Mouse (Mus musculus) limb, embryonic 11.5 days (tissue): ENCODE results near the gene Midn. TPM values are rescaled to one million over a fixed set of nuclear protein-coding genes. Genes with fewer than 3 reads are reported as not detected.

ENCODE experiments used
- ATAC-seq: fragments of 200-750 bp; cut with Nextera tagmentation; 2 replicates; pipeline ENCODE4 v1.8.0; 2017; ENCODE audit warnings: low read depth; ENCODE audit not compliant: insufficient number of reproducible peaks, low FRiP score, low TSS enrichment
- DNase-seq: peaks from one replicate; pipeline ENCODE4 v3.0.0-alpha.2; 2015; ENCODE audit warnings: low spot score
- H3K27ac ChIP-seq: fragments of 300-500 bp; sonication (generic); replicated peaks from 2 replicates; pipeline ENCODE4 v1.5.1; 2014; ENCODE audit warnings: low read depth, mild to moderate bottlenecking, low read length
- H3K27me3 ChIP-seq: fragments of 300-500 bp; sonication (generic); 2 replicates; pipeline ENCODE4 v1.6.1; 2014; ENCODE audit warnings: mild to moderate bottlenecking, low read length, mixed read lengths; ENCODE audit not compliant: control insufficient read depth, insufficient read depth
- H3K36me3 ChIP-seq: fragments of 300-500 bp; sonication (generic); 2 replicates; pipeline ENCODE4 v1.6.1; 2014; ENCODE audit warnings: mild to moderate bottlenecking, low read length, moderate library complexity, mixed read lengths; ENCODE audit not compliant: control insufficient read depth, insufficient read depth
- H3K4me1 ChIP-seq: fragments of 300-500 bp; sonication (generic); 2 replicates; pipeline ENCODE4 v1.6.1; 2014; ENCODE audit warnings: low read length, mixed read lengths; ENCODE audit not compliant: control insufficient read depth, insufficient read depth
- H3K4me2 ChIP-seq: fragments of 300-500 bp; sonication (generic); 2 replicates; pipeline ENCODE4 v1.6.1; 2014; ENCODE audit warnings: low read depth, mild to moderate bottlenecking, moderate library complexity; ENCODE audit not compliant: severe bottlenecking
- H3K4me3 ChIP-seq: fragments of 300-500 bp; sonication (generic); 2 replicates; pipeline ENCODE4 v1.5.1; 2014; ENCODE audit warnings: low read depth, low read length
- H3K9ac ChIP-seq: fragments of 300-500 bp; sonication (generic); 2 replicates; pipeline ENCODE4 v1.6.1; 2014; ENCODE audit warnings: mild to moderate bottlenecking, low read length
- H3K9me3 ChIP-seq: fragments of 300-500 bp; sonication (generic); 2 replicates; pipeline ENCODE4 v1.6.1; 2016; ENCODE audit warnings: low read length; ENCODE audit not compliant: control insufficient read depth
- WGBS: fragments of 180-500 bp; shearing (Covaris S2); extraction: QIAGEN DNeasy Blood & Tissue Kit; methylation state at CpG from one replicate; pipeline ENCODE4 v1.1.7; 2014; 5-methylcytosine and 5-hydroxymethylcytosine counted together
- polyA plus RNA-seq: library from polyadenylated mRNA; unstranded; fragments of >200 nt; fragmentation: Nextera tagmentation; extraction: Ambion mirVana; gene quantifications from 2 replicates; pipeline ENCODE4 v1.2.1, GENCODE M21; 2014

The Midn gene
- polyA plus RNA-seq, 1 experiment from 2014 or later: 60.9 TPM

DNA sequence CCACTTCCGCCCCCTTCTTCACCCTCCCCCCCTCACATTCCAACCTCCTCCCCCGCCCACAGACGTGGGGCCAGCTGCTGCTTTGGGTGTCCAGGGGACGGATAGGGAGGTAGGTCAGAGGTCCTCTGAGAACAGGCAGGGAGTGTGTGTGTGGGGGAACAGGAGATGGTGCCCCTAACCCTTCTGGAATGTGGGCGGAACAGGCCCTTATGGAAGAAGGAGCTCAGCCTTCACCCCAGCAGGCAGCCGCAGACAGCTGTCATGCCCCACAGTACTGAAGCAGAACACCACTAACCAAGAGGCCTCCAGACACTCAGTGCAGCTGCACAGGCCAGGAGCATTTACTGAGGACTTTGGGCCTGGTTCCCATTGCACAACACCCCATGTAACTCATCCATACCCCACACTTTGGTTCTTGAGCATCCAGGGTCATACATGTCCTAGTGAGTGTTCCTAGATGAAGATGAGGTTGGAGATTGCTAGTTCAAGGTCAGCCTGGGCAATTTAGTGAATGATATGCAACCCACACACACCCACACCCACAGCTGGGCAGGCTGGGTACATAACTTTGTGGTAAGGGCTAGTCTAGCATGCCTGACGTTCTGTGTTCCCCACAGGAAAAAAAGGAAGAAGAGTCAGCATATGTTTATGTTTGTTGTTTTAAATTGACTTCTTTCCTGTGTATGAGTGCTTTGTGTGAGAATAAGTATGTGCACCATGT is 13.6 kb downstream of the Midn start:
- Histone ChIP-seq H3K9me3 (no peaks in the 10 kb centered on the region), H3K4me3 (peak overlapping the region; percentile 29; the same call in 1 of the 2 replicates), H3K36me3 (peaks cover 9% of the 10 kb centered on the region), H3K27me3 (no peaks in the 10 kb centered on the region), H3K27ac (peak overlapping the region; percentile 83), H3K4me2 (peak overlapping the region; percentile 72), H3K4me1 (peaks cover 62% of the 10 kb centered on the region), H3K9ac (peak overlapping the region; percentile 47; the same call in 1 of the 2 replicates)
- WGBS: 9% methylated on average over 7 of the region's 7 CpGs
- DNase-seq (peak; percentile 65), ATAC-seq (no peak)

DNA sequence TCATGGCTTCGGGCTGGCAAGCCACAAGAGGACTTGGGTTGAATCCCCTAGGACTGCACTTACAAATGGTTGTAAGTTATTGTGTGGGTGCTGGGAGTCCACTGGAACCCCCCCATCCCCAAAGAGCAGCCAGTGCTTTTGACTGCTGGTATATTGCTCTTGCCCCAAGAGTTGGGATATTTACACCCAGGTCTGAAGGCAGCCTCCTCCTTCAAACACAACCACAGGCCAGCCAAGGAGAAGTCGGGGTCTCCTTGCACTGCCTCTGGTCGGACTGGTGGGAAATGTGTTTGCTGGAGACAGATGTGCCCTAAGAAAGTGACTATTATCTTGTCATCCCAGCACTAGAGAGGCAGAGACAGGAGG is 14.2 kb downstream of the Midn start:
- no peaks in the 10 kb centered on the region for H3K27me3 ChIP-seq
- no peak for DNase-seq
- no peak overlapping the region for H3K9ac ChIP-seq
- no peak overlapping the region for H3K4me3 ChIP-seq
- peaks cover 3% of the 10 kb centered on the region for H3K36me3 ChIP-seq
- H3K9me3 ChIP-seq: no peaks in the 10 kb centered on the region
- H3K4me1 ChIP-seq: peaks cover 59% of the 10 kb centered on the region
- no peak overlapping the region for H3K4me2 ChIP-seq
- 72% methylated on average over 3 of the region's 3 CpGs for WGBS
- ATAC-seq: no peak
- H3K27ac ChIP-seq: no peak overlapping the region

DNA sequence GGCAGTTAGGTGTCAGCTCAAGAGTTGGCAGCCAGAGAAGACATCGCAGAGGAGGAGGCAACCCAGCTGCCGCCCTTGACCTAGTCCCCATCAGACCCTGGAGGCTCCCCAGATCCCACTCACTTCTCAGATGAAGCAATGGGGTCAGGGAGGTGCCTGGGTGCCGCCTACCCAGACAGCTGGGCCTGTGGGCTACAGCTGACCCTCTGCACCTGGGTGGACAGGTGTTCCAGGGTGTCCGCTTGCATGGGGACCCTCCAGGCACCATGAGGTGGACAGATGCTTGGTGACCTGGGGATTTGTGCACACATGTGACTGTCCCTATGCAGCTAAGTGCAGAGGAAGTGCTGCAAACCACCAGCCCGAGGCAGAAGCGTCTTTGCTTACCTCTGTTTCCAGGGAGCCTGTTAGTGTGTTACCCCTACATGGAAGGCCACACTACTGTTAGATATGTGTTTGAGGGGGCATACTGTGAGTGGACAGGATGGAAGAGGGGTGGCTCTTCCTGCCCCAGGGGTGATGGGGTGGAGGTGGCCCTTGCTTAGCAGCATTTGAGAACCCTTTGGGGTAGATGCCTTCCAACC is 14.7 kb downstream of the Midn start:
- no peak for DNase-seq
- ATAC-seq: no peak
- Histone ChIP-seq H3K36me3 (no peaks in the 10 kb centered on the region; the same call in 1 of the 2 replicates), H3K9ac (no peak overlapping the region), H3K27me3 (no peaks in the 10 kb centered on the region), H3K4me2 (peak overlapping the region; percentile 13; the same call in 1 of the 2 replicates), H3K9me3 (no peaks in the 10 kb centered on the region), H3K27ac (no peak overlapping the region; the same call in 1 of the 2 replicates), H3K4me3 (no peak overlapping the region), H3K4me1 (peaks cover 54% of the 10 kb centered on the region)
- WGBS: 68% methylated on average over 6 of the region's 6 CpGs

DNA sequence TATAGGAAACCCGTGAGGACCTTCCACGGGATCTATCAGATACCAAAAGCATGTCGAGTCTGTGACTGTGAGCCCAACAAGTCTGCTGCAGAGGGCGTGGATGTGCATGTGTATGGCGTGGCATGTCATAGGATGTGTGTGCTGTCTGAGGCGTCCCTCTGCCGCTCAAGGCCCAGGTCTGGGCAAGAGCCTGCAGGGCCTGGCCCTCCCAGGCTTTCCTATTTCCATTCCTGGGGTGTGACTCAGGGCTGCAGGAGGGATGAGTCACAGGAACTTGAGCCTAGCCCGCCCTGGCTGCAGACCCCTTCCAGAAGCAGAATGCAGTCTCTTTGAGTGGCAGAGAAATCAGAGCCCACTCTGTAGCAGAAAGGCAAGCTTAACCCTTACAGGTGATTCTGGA is 15.6 kb downstream of the Midn start:
- H3K27ac ChIP-seq: no peak overlapping the region
- H3K4me2 ChIP-seq: no peak overlapping the region
- DNase-seq: no peak

DNA sequence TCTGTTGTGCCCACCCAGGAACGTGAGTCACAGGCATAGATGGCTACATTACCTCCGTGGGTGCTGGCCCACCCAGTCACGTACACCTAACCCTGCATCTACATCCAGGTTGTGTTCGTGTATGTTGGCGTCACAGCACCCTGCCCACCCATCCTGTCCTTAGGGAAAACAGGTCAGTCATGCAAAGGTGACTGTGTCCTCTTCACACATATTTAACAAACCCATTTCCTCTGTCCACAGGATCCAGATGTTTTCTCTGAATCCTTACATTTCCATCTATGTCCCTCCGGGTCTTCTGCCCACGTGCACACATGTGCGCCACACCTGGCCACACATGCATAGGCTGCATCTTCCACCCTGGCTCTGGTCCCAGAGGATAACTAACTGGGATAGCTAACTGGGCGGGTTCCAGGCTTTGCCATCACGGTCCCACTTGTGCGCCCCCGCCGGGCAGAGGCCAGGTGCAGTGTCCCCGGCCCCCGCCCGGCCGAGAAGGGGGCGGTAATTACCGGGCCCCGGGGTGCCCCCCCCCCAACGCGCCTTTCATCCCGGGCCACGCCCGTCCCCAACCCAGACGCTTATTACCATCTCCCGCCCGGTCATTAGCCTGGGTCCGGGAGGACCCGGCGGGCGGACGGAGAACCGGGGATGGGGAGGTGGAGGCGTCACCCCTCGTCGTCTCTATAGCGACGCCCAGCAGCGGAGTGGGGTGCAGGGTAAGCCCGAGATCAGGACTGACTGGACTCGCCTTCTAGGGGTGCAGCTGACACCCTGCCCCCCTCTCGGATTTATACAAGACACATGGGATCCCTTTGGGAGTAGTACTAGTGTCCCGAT is 16.3 kb downstream of the Midn start:
- H3K4me2 ChIP-seq: peak overlapping the region; percentile 83
- WGBS: 7% methylated on average over 44 of the region's 44 CpGs
- H3K9me3 ChIP-seq: no peaks in the 10 kb centered on the region
- peak overlapping the region; percentile 34 for H3K4me3 ChIP-seq
- no peaks in the 10 kb centered on the region for H3K36me3 ChIP-seq
- no peaks in the 10 kb centered on the region for H3K27me3 ChIP-seq
- H3K4me1 ChIP-seq: peaks cover 51% of the 10 kb centered on the region
- H3K9ac ChIP-seq: peak overlapping the region; percentile 32; the same call in 1 of the 2 replicates
- ATAC-seq: no peak
- no peak overlapping the region for H3K27ac ChIP-seq
- DNase-seq: no peak

More for the DNA sequence above, 15.6 kb downstream of the Midn start:
- no peak overlapping the region for H3K4me3 ChIP-seq
- peaks cover 51% of the 10 kb centered on the region for H3K4me1 ChIP-seq
- no peaks in the 10 kb centered on the region for H3K9me3 ChIP-seq
- no peak overlapping the region for H3K9ac ChIP-seq
- no peaks in the 10 kb centered on the region for H3K36me3 ChIP-seq
- ATAC-seq: no peak
- WGBS: 74% methylated on average over 8 of the region's 8 CpGs
- H3K27me3 ChIP-seq: no peaks in the 10 kb centered on the region

- WGBS: under 1% methylated on average over 17 of the region's 17 CpGs
Measured at GRCm38 (mm10) chr10:80164998-80165344, 16.9 kb downstream of the Midn start.

DNA sequence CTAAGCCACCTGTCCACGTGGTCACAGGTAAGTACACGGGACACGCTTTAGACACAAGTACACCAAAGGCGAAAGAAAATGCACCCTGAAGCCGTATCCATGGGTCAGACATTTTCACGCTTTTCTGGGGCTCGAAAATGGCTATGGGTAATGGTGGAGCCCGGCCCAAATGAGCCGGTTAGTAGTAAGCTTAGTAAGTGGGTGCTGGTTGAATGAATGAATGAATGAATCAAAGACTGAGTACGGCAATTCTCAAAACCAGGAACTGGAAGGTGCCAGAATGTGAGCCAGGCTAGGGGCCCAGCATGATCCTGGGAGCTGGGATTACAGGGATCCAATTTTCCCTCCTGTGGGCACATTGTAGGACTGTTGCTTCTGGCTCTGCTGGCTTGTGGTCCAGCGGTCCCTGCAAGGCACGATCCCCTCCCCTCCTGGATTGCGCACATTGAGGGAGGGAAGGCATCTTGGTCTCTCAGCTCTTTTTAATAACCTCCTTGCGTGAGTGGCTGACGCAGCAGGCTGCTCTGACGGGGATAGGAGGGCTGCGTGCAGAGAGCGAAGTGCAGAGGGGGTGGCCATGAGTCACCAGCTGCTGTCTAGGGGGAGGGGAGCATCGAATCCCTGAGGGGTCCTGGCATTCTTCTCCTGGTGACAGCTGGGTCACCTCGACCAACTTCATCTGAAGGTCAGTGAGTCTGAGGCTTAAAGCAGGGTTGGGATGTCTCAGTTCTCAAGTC is 17.5 kb downstream of the Midn start, which contains the start of gene Cirbp:
TSS of gene Cirbp (plus strand) at position 594 of the 737 bp plus-strand sequence.
- peaks cover 48% of the 10 kb centered on the region for H3K4me1 ChIP-seq

More at GRCm38 (mm10) chr10:80164998-80165344, 16.9 kb downstream of the Midn start:
- Histone ChIP-seq H3K27me3 (no peaks in the 10 kb centered on the region), H3K4me3 (peak overlapping the region; percentile 34), H3K27ac (no peak overlapping the region), H3K4me2 (peak overlapping the region; percentile 83), H3K9me3 (no peaks in the 10 kb centered on the region), H3K9ac (peak overlapping the region; percentile 32; the same call in 1 of the 2 replicates), H3K36me3 (peaks cover 3% of the 10 kb centered on the region; the same call in 1 of the 2 replicates), H3K4me1 (peaks cover 50% of the 10 kb centered on the region)
- DNase-seq: peak; percentile 99
- ATAC-seq: 0 out of 2 replicates have a peak, but pooled peaks have one; percentile 2

More for the DNA sequence above, 17.5 kb downstream of the Midn start, which contains the start of gene Cirbp:
- ATAC-seq: no peak
- Histone ChIP-seq H3K36me3 (peaks cover 8% of the 10 kb centered on the region; the same call in 1 of the 2 replicates), H3K27ac (no peak within 1 kb of the TSS), H3K27me3 (no peaks in the 10 kb centered on the region), H3K4me3 (peak within 1 kb of the TSS; percentile 34), H3K9ac (peak within 1 kb of the TSS; percentile 32; the same call in 1 of the 2 replicates), H3K4me2 (peak within 1 kb of the TSS; percentile 83), H3K9me3 (no peaks in the 10 kb centered on the region)
- WGBS: 17% methylated on average over 20 of the region's 20 CpGs
- DNase-seq: no peak
